Mouse (Mus musculus) left cerebral cortex, postnatal 4 days (tissue): ENCODE data around the gene Hist3h2a. TPM values are rescaled to one million over a fixed set of nuclear protein-coding genes. Genes with fewer than 3 reads are reported as not detected.

Source experiments
- DNase-seq: peaks from one replicate; pipeline ENCODE4 v3.0.0-alpha.2; 2022
- intact Hi-C: fragments of 180-260 bp; cut with DNase I; formaldehyde crosslinking; loops from one replicate; pipeline ENCODE4 v1.15.1; 2025
- total RNA-seq, 2 experiments: library from RNA; stranded (reverse); gene quantifications; 2 replicates each; pipeline ENCODE4 v1.2.3; 2021

Gene Hist3h2a
- total RNA-seq, 2 experiments from 2014 or later, result 95.0 to 101 TPM

DNA sequence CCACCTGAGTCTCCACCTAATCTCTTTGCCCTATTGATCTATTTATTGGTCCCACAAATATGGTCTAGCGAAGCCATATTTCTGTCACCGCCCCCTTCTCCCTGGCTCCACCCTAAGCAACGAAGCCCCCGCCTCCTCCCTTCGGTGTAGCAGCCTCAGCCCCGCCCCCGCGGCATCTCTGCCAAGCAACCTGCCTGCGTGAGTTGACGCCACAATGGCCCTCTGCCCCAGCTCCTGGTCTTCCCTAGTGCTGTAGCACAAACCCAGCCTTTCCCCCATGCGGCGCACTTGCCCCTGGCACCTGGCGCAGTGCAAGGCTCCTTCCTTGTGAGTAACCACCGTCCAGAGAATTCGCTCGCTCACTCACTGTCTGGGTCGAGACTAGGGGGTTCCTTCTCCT, 9.1 kb downstream of the Hist3h2a start:
- intact Hi-C loops, result loop anchor here (10.0 kb wide), 1 partner anchor 331 kb away; the partner anchor contains the start of gene Wnt3a
- peak; percentile 53 for DNase-seq

DNA sequence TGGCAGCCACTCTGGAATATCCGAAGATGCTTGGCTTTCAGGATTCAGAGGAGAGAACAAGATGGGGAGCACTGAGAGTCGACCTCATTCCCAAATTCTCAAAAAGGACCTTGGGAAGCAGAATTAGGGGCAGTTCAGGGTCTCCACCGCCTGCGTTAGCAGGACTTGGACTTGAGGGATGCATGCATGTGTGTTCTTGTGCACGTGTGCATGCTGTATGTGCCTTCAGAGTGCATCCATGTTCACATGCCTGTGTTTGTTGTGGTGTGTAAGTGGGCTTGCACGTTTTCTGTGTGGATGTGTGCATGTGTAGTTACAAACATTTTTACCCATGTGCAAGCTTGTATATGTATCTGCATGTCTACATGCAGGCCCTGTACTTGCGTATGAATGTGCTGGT, 9.7 kb downstream of the Hist3h2a start:
- no peak for DNase-seq
- intact Hi-C loops, result loop anchor here (10.0 kb wide), 1 partner anchor 331 kb away; the partner anchor contains the start of gene Wnt3a

DNA sequence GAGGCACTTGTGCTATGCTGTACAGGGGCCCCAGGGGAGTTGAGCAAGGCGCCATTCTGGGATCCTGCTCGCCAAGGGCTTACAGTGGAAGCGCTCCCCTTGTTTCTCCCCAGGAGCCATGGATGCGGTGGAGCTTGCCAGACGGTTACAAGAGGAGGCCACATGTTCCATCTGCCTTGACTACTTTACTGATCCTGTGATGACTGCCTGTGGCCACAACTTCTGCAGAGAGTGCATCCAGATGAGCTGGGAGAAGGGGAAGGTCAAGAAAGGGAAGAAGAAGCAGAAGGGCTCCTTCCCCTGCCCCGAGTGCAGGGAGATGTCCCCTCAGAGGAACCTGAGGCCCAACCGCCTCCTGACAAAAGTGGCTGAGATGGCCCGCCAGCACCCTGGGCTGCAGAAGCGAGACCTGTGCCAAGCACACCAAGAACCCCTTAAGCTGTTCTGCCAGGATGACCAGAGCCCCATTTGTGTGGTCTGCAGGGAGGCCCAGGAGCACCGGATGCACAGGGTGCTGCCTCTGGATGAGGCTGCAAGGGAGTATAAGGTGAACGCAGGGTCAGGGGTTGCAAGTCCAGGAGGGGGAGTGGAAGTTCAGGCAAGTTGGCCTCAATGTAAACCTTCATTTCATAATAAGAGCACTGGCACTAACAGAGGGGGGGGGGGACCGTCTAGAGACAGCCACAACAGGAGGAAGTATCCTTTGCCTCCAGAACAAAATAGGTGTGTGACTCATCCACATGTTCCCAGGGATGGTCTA, 10.7 kb downstream of the Hist3h2a start:
- intact Hi-C loops, result loop anchor here (10.0 kb wide), 1 partner anchor 330 kb away; the partner anchor contains the start of gene Wnt3a
- no peak for DNase-seq

DNA sequence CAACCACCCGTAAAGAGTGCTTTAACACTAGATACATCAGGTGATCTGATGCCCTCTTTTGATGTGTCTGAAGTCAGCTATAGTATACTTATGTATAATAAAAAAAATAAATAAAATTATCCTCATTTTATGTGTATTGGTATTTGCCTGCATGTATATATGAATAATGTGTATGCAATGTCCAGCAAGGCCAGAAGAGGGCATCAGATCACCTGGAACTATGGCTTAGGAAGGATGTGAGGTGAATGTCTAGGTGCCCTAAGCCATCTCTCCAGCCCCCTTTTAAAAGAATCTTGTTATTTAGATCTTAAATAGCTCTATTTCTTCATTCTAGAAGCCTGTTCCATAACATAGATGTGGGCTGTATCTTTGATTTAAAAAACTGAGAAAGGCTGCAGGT, 12.9 kb downstream of the Hist3h2a start:
- intact Hi-C loops, result loop anchor here (10.0 kb wide), 1 partner anchor 327 kb away; the partner anchor contains the start of gene Wnt3a
- no peak for DNase-seq

DNA sequence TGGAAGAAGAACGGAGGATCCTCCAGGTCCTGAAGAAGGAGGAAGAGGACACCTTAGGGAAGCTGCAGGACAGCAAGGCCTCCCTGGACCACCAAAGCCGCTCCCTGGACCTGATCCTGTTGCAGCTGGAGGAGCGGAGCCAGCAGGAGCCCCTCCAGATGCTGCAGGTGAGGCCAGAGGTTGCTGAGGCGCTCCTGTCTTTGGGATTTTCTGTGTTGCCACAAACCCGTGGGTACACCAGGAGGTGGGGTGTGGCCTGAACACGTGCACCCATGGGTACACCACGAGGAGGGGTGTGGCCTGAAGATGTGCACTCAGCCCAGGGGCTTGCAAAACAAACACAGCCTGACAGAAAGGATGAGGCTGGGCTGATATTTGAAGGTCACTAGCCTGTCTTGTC, 14.1 kb downstream of the Hist3h2a start:
- intact Hi-C loops, result loop anchor here (10.0 kb wide), 1 partner anchor 326 kb away; the partner anchor contains the start of gene Wnt3a
- no peak for DNase-seq

DNA sequence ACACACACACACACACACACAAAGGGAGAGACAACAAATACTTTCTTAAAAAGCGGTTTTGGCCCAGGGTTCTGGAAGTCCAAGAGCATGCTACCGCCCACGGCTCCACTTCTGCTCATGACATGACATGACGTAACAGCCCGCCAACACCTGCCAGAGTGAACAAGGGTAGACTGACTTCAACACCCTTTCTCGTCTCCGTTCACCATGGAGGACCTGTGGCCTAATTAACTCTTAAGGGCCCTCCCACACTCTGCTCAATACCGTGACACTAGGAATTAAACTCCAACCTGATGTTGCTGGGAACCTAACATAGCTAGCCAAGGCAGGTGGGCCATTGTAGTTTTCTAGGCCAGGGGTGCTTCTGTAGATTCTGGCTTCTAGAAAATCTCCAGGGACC, 14.5 kb downstream of the Hist3h2a start:
- intact Hi-C loops, result loop anchor here (10.0 kb wide), 1 partner anchor 326 kb away; the partner anchor contains the start of gene Wnt3a
- no peak for DNase-seq

DNA sequence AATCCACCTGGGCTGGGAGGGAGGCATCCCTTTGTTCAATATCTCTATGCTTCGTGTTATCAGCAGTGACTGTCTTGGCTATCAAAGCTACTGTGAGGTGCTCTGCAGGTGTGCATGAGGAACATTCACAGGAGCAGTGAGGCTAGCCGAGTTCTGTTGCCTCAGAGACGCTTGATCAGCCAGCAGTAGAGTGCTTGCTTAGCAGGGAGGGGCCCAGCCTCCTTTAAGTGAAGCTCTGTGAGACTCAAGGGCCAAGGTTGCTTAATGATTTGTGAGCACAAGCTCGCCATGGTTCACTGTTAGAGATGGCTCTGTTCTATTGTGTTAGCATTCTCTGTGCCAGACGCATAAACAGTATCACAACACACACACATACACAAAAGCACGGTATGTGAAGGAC, 15.2 kb downstream of the Hist3h2a start:
- DNase-seq, result no peak
- intact Hi-C loops, result loop anchor here (10.0 kb wide), 1 partner anchor 325 kb away; the partner anchor contains the start of gene Wnt3a

DNA sequence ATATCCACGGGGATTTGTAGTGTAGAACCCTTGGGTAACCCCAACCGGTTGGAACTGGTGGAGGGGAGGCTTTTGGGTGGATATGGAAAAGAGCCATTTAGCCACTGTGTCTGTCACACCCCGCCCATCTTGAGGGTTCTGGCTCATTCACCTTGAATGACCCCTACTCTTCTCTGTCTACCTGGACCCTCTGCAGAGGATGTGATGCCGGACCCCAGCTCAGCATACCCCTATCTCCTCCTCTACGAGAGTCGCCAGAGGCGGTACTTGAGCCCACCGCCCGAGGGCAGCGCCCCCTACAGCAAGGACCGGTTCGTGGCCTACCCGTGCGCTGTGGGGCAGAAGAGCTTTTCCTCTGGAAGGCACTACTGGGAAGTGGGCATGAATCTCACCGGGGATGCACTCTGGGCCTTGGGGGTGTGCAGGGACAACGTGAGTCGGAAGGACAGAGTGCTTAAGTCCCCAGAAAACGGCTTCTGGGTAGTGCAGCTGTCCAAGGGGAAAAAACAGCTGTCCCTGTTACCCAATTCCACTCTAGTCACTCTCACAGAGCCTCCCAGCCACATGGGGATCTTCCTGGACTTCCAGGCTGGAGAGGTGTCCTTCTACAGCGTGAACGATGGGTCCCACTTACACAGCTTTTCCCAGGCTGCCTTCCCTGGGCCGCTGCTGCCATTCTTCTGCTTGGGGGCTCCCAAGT, 16.5 kb downstream of the Hist3h2a start:
- DNase-seq, result no peak

DNA sequence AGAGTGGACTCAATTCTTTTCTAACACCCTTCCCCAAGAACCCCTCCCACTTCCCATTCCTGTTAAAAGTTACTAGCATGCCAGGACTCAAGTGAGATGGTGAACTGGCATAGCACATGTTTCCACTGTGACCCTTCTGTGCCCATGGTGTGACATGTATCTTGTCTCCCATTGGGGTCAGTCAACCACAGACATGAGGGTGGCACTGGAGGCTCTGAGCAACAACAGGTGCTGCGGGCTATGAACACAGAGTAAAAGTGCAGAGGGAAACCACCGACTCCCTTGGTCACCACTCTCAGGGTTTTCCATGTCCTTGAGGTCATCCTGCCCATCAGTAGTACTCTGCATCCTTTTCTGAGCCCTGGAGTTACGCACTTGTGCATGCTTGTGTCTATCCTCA, 17.3 kb downstream of the Hist3h2a start:
- no peak for DNase-seq
- intact Hi-C loops, result no loop called here

More for the DNA sequence above, 16.5 kb downstream of the Hist3h2a start:
- intact Hi-C loops, result no loop called here

DNA sequence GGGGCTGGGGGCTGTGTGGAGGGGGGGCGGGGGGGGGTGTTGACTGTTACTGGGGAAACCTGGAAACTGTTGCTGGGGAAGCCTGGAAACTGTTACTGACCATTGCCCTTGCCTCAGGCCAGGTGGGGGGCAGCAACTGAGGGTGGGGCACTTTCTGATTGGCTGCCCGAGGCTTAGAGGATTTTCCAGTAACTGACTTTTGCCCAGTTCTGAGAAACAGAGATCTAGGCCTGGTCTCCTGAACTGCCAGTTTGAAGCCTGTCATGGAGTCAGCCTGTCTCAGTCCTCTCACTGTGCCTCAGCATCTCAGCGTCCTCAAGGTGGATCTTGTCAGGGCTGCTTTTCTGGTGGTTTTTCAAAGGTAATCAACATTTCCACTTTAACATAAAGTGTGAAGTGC, 19.9 kb downstream of the Hist3h2a start:
- DNase-seq, result no peak
- intact Hi-C loops, result no loop called here

DNA sequence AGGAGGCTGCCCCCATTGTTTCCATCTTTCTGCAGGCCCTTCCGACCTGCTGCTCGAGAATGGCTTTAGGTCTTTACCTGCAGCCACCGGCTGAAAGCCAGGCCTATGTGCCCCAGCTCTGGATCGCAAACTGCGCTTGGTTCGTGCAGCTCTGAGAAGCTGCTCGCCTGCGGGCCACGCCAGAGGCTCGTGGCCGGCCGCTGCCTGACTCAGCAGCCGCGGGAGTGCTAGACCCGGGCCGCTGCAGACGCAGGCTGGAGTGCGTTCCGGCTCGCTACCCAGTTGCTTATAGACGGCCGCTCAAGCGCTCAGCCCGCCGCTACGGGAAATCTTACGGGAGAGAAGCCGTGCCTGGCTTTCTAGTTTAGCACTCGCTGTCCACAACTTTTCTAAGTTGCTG, 22.7 kb downstream of the Hist3h2a start:
- intact Hi-C loops, result no loop called here
- DNase-seq, result no peak

DNA sequence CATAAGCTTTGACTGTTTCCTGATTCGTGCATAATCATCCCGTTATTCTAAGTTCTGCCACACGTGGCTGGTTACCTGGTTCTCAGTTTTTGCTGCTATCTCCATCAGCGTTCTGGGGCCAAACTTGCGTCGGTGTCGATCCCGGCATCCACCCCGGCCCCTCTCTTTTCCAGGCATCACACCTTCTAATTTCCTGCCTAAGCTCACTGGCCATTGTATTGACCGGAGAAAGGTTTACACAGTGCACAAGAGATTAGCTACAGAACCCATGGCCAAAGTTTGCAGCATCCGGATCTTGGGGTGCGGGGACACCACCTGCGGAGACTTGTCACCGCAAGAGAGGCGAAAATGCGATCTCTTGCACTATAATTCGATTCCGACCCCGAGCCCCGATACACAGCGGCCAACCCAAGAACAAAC, 23.1 kb downstream of the Hist3h2a start:
- intact Hi-C loops, result no loop called here

DNA sequence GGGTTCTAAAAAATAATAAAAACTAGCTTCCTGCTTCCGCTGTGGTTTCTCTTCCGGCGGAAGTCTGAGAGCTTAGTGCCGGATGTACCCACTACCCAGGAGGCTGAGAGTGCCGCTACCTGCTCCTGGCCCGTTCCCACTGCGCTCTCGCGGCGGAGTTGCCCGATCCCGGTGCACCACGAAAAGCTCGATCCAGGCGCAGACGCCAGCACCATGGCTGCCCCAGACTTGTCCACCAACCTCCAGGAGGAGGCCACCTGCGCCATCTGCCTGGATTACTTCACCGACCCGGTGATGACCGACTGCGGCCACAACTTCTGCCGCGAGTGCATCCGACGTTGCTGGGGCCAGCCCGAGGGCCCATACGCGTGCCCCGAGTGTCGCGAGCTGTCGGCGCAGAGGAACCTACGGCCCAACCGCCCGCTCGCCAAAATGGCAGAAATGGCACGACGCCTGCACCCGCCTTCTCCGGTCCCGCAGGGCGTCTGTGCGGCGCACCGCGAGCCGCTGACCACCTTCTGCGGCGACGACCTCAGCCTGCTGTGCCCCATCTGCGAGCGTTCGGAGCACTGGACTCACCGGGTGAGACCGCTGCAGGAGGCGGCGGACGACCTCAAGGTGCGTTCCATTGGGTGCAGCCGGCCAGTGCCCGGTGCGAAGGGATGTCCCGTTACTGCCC, 23.7 kb downstream of the Hist3h2a start, which contains the start of gene Trim11:
Gene Trim11, plus strand, starts transcription at position 67 of the 679 bp plus-strand sequence.
- peak; percentile 47 for DNase-seq
- intact Hi-C loops, result no loop called here

More for the DNA sequence above, 23.1 kb downstream of the Hist3h2a start:
- DNase-seq, result no peak

DNA sequence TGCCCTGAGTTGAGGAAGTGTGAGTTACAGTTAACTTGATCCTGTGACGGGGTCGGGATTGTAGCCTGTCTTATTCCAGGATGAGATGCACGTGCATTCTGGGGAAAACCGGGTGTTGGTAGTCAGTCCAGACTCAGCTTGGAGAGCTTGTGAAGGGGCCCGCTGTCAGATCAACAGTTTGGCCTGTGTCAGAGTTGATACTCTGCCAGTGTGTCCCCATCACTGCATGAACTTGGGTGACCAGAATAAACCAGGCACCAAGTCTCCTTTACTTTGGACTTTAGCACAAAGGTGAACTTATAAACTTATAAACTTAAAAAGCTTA, 24.2 kb downstream of the Hist3h2a start:
- intact Hi-C loops, result no loop called here
- DNase-seq, result no peak

DNA sequence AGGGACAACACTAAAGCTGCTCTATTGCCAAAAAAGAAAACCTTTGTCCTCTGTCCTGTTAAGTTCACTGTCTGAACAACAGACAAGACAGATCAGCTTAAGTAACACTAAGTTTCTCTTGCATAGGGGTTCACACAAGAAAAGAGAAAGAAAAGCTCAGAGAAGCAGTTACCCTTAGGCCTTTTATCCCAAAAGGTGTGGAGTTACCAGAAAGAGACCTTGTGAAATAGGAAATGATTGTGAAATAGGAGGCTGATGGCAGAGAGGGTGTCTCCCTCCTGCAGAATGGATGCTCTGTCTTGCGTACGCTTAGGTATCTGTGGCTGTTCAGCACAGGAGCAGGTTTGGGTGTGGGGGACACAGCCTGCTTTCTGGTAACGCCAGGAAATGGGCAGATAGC, 24.7 kb downstream of the Hist3h2a start:
- intact Hi-C loops, result no loop called here
- DNase-seq, result no peak

DNA sequence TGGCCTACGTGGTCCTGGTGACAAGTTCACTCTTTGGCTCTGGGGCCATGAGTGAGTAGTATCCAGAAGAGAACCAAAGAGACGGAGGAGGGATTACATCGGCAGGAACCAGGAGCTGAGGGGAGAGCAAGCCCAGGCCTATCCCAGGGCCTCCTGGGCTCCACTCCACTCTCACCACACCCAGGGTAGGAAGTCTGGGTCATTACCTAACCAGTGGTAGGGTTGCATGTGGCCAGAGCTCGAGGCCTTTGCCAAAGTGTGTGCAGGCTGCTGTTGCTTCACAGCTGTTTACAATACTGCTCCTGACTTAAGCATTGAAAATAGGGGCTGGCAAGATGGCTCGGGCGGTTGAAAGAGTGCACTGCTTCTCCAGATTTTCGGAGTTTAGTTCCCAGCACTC, 25.2 kb downstream of the Hist3h2a start:
- intact Hi-C loops, result no loop called here

DNA sequence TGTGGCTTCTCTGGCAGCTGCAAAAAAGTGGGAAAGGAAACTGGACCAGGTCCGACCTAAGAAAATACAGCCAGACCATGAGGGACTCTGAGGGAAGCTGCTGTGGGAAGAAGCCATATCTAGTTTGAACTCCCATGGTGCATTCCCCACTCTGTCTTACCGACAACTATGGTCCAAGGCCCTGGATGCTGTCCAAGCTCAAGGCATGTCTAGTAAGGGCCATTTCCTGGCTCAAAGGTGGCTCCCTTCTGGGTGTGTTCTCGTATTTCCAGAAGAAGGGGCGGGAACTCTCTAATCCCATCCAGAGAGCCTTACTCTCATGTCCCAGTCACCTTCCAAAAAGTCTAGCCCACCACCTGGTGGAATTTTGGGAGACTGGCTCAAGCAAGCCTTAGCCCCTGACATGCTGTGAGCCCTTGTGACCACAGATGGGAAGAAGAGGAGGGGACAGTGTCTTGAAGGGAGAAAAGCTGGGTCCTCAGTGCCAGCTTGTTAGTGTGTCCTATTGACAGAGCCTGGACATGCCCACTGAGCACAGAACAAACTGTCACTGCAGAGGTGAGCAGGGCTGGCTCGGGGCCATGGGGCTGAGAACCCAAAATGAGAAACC, 26.0 kb downstream of the Hist3h2a start:
- no peak for DNase-seq
- intact Hi-C loops, result no loop called here

More for the DNA sequence above, 25.2 kb downstream of the Hist3h2a start:
- DNase-seq, result no peak

DNA sequence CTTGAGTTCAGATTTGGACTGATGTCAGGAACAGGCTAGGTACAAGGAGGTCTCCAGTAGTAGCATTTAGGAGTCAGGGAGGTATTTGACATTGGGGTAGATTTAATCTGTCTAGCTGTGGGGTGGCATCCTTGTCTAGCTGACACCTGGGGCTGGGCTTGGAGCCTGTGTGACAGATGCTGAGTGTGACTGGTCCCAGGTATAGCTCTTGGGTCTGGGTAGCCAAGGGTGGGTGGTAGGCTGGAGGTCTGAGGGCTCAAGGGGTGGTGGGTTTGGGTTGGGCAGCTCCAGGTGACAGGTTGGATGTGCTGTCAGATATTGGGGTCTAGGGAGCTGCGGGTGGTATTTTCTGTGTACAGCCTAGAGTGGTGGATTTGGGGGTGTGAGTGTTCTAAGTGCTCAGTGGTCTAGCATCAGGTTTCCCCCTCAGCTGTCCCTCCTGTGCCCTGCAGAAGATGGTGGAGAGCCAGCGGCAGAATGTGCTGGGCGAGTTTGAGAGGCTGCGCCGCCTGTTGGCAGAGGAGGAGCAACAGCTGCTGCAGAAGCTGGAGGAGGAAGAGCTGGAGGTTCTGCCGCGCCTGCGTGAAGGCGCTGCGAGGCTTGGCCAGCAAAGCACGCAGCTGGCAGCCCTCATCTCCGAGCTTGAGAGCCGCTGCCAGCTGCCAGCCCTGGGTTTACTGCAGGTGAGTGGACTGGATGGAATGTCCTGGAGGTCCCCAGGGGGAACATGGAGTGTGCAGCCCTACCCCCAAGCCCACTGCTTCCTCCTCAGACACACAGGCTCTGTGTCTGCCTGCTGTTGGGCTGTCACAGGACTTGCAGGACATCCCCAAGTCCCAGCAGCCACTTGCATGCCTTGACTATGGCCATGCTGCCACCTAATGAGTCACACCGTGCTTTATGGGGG, 27.3 kb downstream of the Hist3h2a start:
- peak; percentile 79 for DNase-seq
- intact Hi-C loops, result no loop called here

DNA sequence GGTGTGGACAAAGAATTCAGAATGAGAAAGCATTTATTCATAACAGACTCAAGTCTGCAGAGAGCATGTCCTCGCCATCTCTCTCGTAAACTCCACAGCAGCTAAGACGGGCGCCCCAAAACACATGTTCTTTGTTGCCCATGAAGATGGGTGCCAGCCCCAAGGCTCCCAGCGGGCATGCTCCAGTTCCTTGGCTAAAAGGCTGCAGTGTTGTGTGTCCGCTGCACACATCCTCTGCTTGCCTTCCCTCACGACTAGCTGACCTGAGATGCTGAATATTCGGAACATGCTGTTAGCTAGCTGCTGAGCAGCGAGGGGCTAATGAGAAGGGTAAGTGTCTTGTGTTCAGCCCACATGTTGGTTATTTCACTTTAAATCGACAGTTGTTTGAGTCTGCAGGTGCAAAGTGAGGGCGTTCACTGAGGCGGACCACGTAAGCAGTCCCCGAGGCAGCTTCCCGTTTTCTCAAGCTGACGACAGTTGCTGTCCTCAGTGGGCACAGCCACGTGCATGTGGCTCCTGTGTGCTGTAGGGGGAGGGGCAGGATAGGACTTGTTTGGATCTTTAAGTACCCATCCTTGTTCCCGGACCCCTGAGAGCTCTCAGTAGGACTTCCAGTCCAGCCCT, 28.1 kb downstream of the Hist3h2a start:
- intact Hi-C loops, result no loop called here
- no peak for DNase-seq
